22 mouse cellular contexts compared by ENCODE assay signal in genomic region chr2:58529384-58529783, GRCm38 (mm10). TPM values are rescaled to one million over a fixed set of nuclear protein-coding genes. Genes with fewer than 3 reads are reported as not detected.
DNase-seq lines count a peak whose midpoint lies in the region; ATAC-seq lines count a peak whose summit lies in the region.
"Had no signal": no experiment of that assay in that cellular context is flagged by ENCODE, and none has a peak within 500 bp of the region (broad histone marks: within the 10 kb centered on the region; RNA-seq: fewer than 3 reads in every experiment).

No protein-coding gene starts in this region.

- H3K4me3 ChIP-seq in heart, embryonic 10.5 days: no peak overlapping the region
- H3K4me3 ChIP-seq in kidney, embryonic 15.5 days (replicated peaks): no peak overlapping the region
- no peak overlapping the region for H3K4me3 ChIP-seq in hindbrain, embryonic 14.5 days (replicated peaks; ENCODE audit: low read length)
- H3K4me3 ChIP-seq in midbrain, embryonic 16.5 days (ENCODE audit: low read depth, low read length): no peak overlapping the region
- H3K4me3 ChIP-seq: embryonic facial prominence, embryonic 15.5 days; liver, embryonic 15.5 days had no signal

- no peaks in the 10 kb centered on the region for H3K36me3 ChIP-seq in heart, embryonic 10.5 days
- no peaks in the 10 kb centered on the region for H3K36me3 ChIP-seq in kidney, embryonic 15.5 days
- H3K36me3 ChIP-seq in hindbrain, embryonic 14.5 days (replicated peaks; ENCODE audit: control insufficient read depth, insufficient read depth): no peaks in the 10 kb centered on the region
- H3K36me3 ChIP-seq in midbrain, embryonic 16.5 days (ENCODE audit: control insufficient read depth, insufficient read depth, low read length): no peaks in the 10 kb centered on the region
- H3K36me3 ChIP-seq: embryonic facial prominence, embryonic 15.5 days; liver, embryonic 15.5 days had no signal

- no peak overlapping the region for H3K9ac ChIP-seq in kidney, embryonic 15.5 days
- H3K9ac ChIP-seq in hindbrain, embryonic 14.5 days: no peak overlapping the region
- no peak overlapping the region for H3K9ac ChIP-seq in midbrain, embryonic 16.5 days (ENCODE audit: low read depth, low read length)
- H3K9ac ChIP-seq: embryonic facial prominence, embryonic 15.5 days; liver, embryonic 15.5 days had no signal

- WGBS in heart, embryonic 10.5 days: 75% methylated on average over 5 of the region's 5 CpGs
- 76% methylated on average over 5 of the region's 5 CpGs for WGBS in kidney, embryonic 15.5 days
- 61% methylated on average over 5 of the region's 5 CpGs for WGBS in hindbrain, embryonic 14.5 days
- WGBS in midbrain, embryonic 16.5 days: 37% methylated on average over 5 of the region's 5 CpGs

- peaks cover 74% of the 10 kb centered on the region for H3K4me1 ChIP-seq in heart, embryonic 10.5 days
- H3K4me1 ChIP-seq in kidney, embryonic 15.5 days: peaks cover 64% of the 10 kb centered on the region
- peaks cover 49% of the 10 kb centered on the region for H3K4me1 ChIP-seq in hindbrain, embryonic 14.5 days (replicated peaks; ENCODE audit: control insufficient read depth, insufficient read depth, low read length)
- H3K4me1 ChIP-seq in midbrain, embryonic 16.5 days (ENCODE audit: control insufficient read depth, insufficient read depth, low read length): peaks cover 30% of the 10 kb centered on the region

- H3K27ac ChIP-seq in heart, embryonic 10.5 days: peak overlapping the region; percentile 22; the same call in 1 of the 2 replicates
- H3K27ac ChIP-seq in kidney, embryonic 15.5 days: 0 out of 2 replicates have a peak overlapping the region, but pooled peaks have one; percentile 18
- peak overlapping the region; percentile 67; the same call in 1 of the 2 replicates for H3K27ac ChIP-seq in hindbrain, embryonic 14.5 days
- peak overlapping the region; percentile 63; the same call in 1 of the 2 replicates for H3K27ac ChIP-seq in midbrain, embryonic 16.5 days (ENCODE audit: low read length)
- H3K27ac ChIP-seq: embryonic facial prominence, embryonic 15.5 days; liver, embryonic 15.5 days had no signal

- no peaks in the 10 kb centered on the region for H3K9me3 ChIP-seq in heart, embryonic 10.5 days
- H3K9me3 ChIP-seq in kidney, embryonic 15.5 days (replicated peaks): no peaks in the 10 kb centered on the region
- H3K9me3 ChIP-seq in hindbrain, embryonic 14.5 days (ENCODE audit: control insufficient read depth, low read length): no peaks in the 10 kb centered on the region
- H3K9me3 ChIP-seq in midbrain, embryonic 16.5 days (replicated peaks; ENCODE audit: control insufficient read depth, low read length, poor library complexity, severe bottlenecking): no peaks in the 10 kb centered on the region
- H3K9me3 ChIP-seq: embryonic facial prominence, embryonic 15.5 days; liver, embryonic 15.5 days had no signal

- DNase-seq in heart, embryonic 10.5 days (ENCODE audit: low spot score): no peak
- no peak for DNase-seq in heart, adult 8-10 months (ENCODE audit: low spot score)
- DNase-seq in kidney, adult 8-10 months: no peak
- DNase-seq in hindbrain, embryonic 14.5 days (ENCODE audit: low spot score): no peak
- no peak for DNase-seq in cerebellum, postnatal 10 days
- DNase-seq: B cell, adult 2 months; gastrocnemius, postnatal 36 days; thymus, adult 18-20 months had no signal

- H3K27me3 ChIP-seq in heart, embryonic 10.5 days (ENCODE audit: insufficient read depth, poor library complexity, severe bottlenecking): no peaks in the 10 kb centered on the region
- H3K27me3 ChIP-seq in kidney, embryonic 15.5 days: no peaks in the 10 kb centered on the region
- no peaks in the 10 kb centered on the region for H3K27me3 ChIP-seq in hindbrain, embryonic 14.5 days (ENCODE audit: control insufficient read depth, insufficient read depth, low read length)
- H3K27me3 ChIP-seq in midbrain, embryonic 16.5 days (ENCODE audit: control insufficient read depth, insufficient read depth, low read depth, low read length): no peaks in the 10 kb centered on the region
- H3K27me3 ChIP-seq: embryonic facial prominence, embryonic 15.5 days; liver, embryonic 15.5 days had no signal

- no peak for ATAC-seq in kidney, embryonic 15.5 days (replicated peaks; ENCODE audit: low FRiP score)
- no peak for ATAC-seq in hindbrain, embryonic 14.5 days (ENCODE audit: low FRiP score)
- peak; percentile 44 for ATAC-seq in midbrain, embryonic 16.5 days
- ATAC-seq: lung, postnatal 0 days had no signal

- no peak overlapping the region for H3K4me2 ChIP-seq in kidney, embryonic 15.5 days
- no peak overlapping the region for H3K4me2 ChIP-seq in hindbrain, embryonic 14.5 days (replicated peaks)
- H3K4me2 ChIP-seq in midbrain, embryonic 16.5 days (ENCODE audit: low read length): no peak overlapping the region
- H3K4me2 ChIP-seq: embryonic facial prominence, embryonic 15.5 days; liver, embryonic 15.5 days had no signal

RNA-seq across cellular contexts. Expression of gene Acvr1, which starts 37.6 kb away (rescaled TPM):
- polyA plus RNA-seq in heart, embryonic 10.5 days (2016; fragmentation: Nextera tagmentation; extraction: Ambion mirVana): 9.4 and 11.1 TPM in 2 replicates
- total RNA-seq in heart, adult 8-10 months (2022): 10 to 100 TPM; 14.2 to 17.0 (median 15.0) TPM
- polyA plus RNA-seq in kidney, embryonic 15.5 days (2015; fragmentation: Nextera tagmentation; extraction: Ambion mirVana): 5.2 and 5.7 TPM in 2 replicates
- polyA plus RNA-seq in hindbrain, embryonic 14.5 days (2014; fragmentation: Nextera tagmentation; extraction: Ambion mirVana): 7.5 and 8.7 TPM in 2 replicates
- 4.4 and 4.9 TPM in 2 replicates for polyA plus RNA-seq in midbrain, embryonic 16.5 days (2015; fragmentation: Nextera tagmentation; extraction: Ambion mirVana)

RNA-seq across cellular contexts. Expression of gene Upp2, which starts 37.7 kb away (rescaled TPM):
- polyA plus RNA-seq in heart, embryonic 10.5 days (2016; fragmentation: Nextera tagmentation; extraction: Ambion mirVana): 5.8 and 8.2 TPM in 2 replicates
- total RNA-seq in heart, adult 8-10 months (2022): 1 to 10 TPM; 1.9 to 4.7 (median 3.3) TPM
- 7.7 and 7.8 TPM in 2 replicates for polyA plus RNA-seq in kidney, embryonic 15.5 days (2015; fragmentation: Nextera tagmentation; extraction: Ambion mirVana)
- 16.1 and 17.5 TPM in 2 replicates for polyA plus RNA-seq in hindbrain, embryonic 14.5 days (2014; fragmentation: Nextera tagmentation; extraction: Ambion mirVana)
- polyA plus RNA-seq in midbrain, embryonic 16.5 days (2015; fragmentation: Nextera tagmentation; extraction: Ambion mirVana): 14.3 and 16.6 TPM in 2 replicates

RNA-seq across cellular contexts. Expression of gene Gm17409, which starts 59.5 kb away (rescaled TPM):
- not detected in 2 replicates for polyA plus RNA-seq in heart, embryonic 10.5 days (2016; fragmentation: Nextera tagmentation; extraction: Ambion mirVana)
- total RNA-seq in heart, adult 8-10 months (2022): not detected
- not detected in 2 replicates for polyA plus RNA-seq in kidney, embryonic 15.5 days (2015; fragmentation: Nextera tagmentation; extraction: Ambion mirVana)
- not detected in 2 replicates for polyA plus RNA-seq in hindbrain, embryonic 14.5 days (2014; fragmentation: Nextera tagmentation; extraction: Ambion mirVana)
- polyA plus RNA-seq in midbrain, embryonic 16.5 days (2015; fragmentation: Nextera tagmentation; extraction: Ambion mirVana): not detected in 2 replicates
- total RNA-seq: adrenal gland, postnatal 10 days; gastrocnemius, postnatal 36 days; layer of hippocampus, postnatal 25 days; left cerebral cortex, postnatal 14 days; megakaryocyte progenitor cell, adult 5-6 weeks had no signal
- polyA plus RNA-seq: cortical plate, adult 2 months; embryonic facial prominence, embryonic 15.5 days; forebrain, embryonic 11.5 days; kidney, adult 2 months; limb, embryonic 14.5 days; liver, embryonic 15.5 days; lung, postnatal 0 days; small intestine, adult 2 months had no signal
